ENCODE assay signal across 10 mouse cellular contexts in genomic region chr7:80745746-80746145, GRCm38 (mm10). TPM values are rescaled to one million over a fixed set of nuclear protein-coding genes. Genes with fewer than 3 reads are reported as not detected.
A peak's percentile ranks its signal among the peaks of the same experiment; 100 is the strongest.
DNase-seq lines count a peak whose midpoint lies in the region; ATAC-seq and TF ChIP-seq lines count a peak whose summit lies in the region.
"Had no signal": no experiment of that assay in that cellular context is flagged by ENCODE, and none has a peak within 500 bp of the region (broad histone marks: within the 10 kb centered on the region; RNA-seq: fewer than 3 reads in every experiment).

No protein-coding gene starts in this region.

- peak overlapping the region; percentile 80 for H3K27ac ChIP-seq in forebrain, embryonic 10.5 days
- H3K27ac ChIP-seq in forebrain, embryonic 16.5 days (ENCODE audit: low read length): no peak overlapping the region
- peak overlapping the region; percentile 65; the same call in 1 of the 2 replicates for H3K27ac ChIP-seq in lung, embryonic 14.5 days (ENCODE audit: low read depth)
- H3K27ac ChIP-seq in hindbrain, embryonic 12.5 days: peak overlapping the region; percentile 2; the same call in 1 of the 2 replicates
- H3K27ac ChIP-seq in stomach, embryonic 14.5 days (ENCODE audit: low read length): peak overlapping the region; percentile 34
- H3K27ac ChIP-seq: layer of hippocampus, adult 2 months had no signal

- WGBS in forebrain, embryonic 10.5 days: 4% methylated on average over 3 of the region's 3 CpGs
- WGBS in forebrain, embryonic 16.5 days: 6% methylated on average over 3 of the region's 3 CpGs
- 29% methylated on average over 3 of the region's 3 CpGs for WGBS in lung, embryonic 14.5 days
- WGBS in hindbrain, embryonic 12.5 days: 8% methylated on average over 3 of the region's 3 CpGs
- 10% methylated on average over 3 of the region's 3 CpGs for WGBS in stomach, embryonic 14.5 days

- H3K4me3 ChIP-seq in forebrain, embryonic 10.5 days: peak overlapping the region; percentile 14
- no peak overlapping the region for H3K4me3 ChIP-seq in forebrain, embryonic 16.5 days (replicated peaks; ENCODE audit: low read length)
- no peak overlapping the region for H3K4me3 ChIP-seq in lung, embryonic 14.5 days (ENCODE audit: low read depth, low read length)
- H3K4me3 ChIP-seq in hindbrain, embryonic 12.5 days: no peak overlapping the region
- H3K4me3 ChIP-seq in stomach, embryonic 14.5 days (ENCODE audit: low read depth, low read length): no peak overlapping the region
- H3K4me3 ChIP-seq: layer of hippocampus, adult 2 months; limb, embryonic 13.5 days had no signal

- peaks cover 56% of the 10 kb centered on the region for H3K36me3 ChIP-seq in forebrain, embryonic 10.5 days (replicated peaks)
- peaks cover 15% of the 10 kb centered on the region for H3K36me3 ChIP-seq in forebrain, embryonic 16.5 days (ENCODE audit: control insufficient read depth, insufficient read depth)
- H3K36me3 ChIP-seq in lung, embryonic 14.5 days (ENCODE audit: insufficient read depth): peaks cover 75% of the 10 kb centered on the region
- H3K36me3 ChIP-seq in hindbrain, embryonic 12.5 days: peaks cover 47% of the 10 kb centered on the region
- H3K36me3 ChIP-seq in stomach, embryonic 14.5 days (ENCODE audit: control insufficient read depth, insufficient read depth, low read length): peaks cover 47% of the 10 kb centered on the region

- no peaks in the 10 kb centered on the region for H3K9me3 ChIP-seq in forebrain, embryonic 10.5 days
- no peaks in the 10 kb centered on the region for H3K9me3 ChIP-seq in forebrain, embryonic 16.5 days (ENCODE audit: control insufficient read depth, low read length)
- no peaks in the 10 kb centered on the region for H3K9me3 ChIP-seq in lung, embryonic 14.5 days (ENCODE audit: low read depth, low read length)
- H3K9me3 ChIP-seq in hindbrain, embryonic 12.5 days (replicated peaks): no peaks in the 10 kb centered on the region
- no peaks in the 10 kb centered on the region for H3K9me3 ChIP-seq in stomach, embryonic 14.5 days (ENCODE audit: control insufficient read depth, low read depth, low read length)
- H3K9me3 ChIP-seq: limb, embryonic 13.5 days had no signal

- H3K4me1 ChIP-seq in forebrain, embryonic 10.5 days: peaks cover 39% of the 10 kb centered on the region
- peaks cover 16% of the 10 kb centered on the region for H3K4me1 ChIP-seq in forebrain, embryonic 16.5 days (replicated peaks; ENCODE audit: control insufficient read depth, insufficient read depth, low read length)
- peaks cover 12% of the 10 kb centered on the region for H3K4me1 ChIP-seq in lung, embryonic 14.5 days (ENCODE audit: insufficient read depth)
- H3K4me1 ChIP-seq in hindbrain, embryonic 12.5 days: peaks cover 24% of the 10 kb centered on the region
- H3K4me1 ChIP-seq in stomach, embryonic 14.5 days (ENCODE audit: control insufficient read depth, insufficient read depth, low read length): peaks cover 34% of the 10 kb centered on the region

- H3K4me2 ChIP-seq in forebrain, embryonic 16.5 days (ENCODE audit: low read length): no peak overlapping the region
- no peak overlapping the region for H3K4me2 ChIP-seq in lung, embryonic 14.5 days
- no peak overlapping the region for H3K4me2 ChIP-seq in hindbrain, embryonic 12.5 days (replicated peaks)
- no peak overlapping the region for H3K4me2 ChIP-seq in stomach, embryonic 14.5 days (replicated peaks; ENCODE audit: low read depth, low read length)
- H3K4me2 ChIP-seq: limb, embryonic 13.5 days had no signal

- TF ChIP-seq CTCF in lung, embryonic 14.5 days (IDR thresholded peaks at IDR 0.05; ENCODE audit: low read depth): no peak

- no peak for DNase-seq in forebrain, embryonic 10.5 days (ENCODE audit: extremely low spot score, low spot score)
- DNase-seq in lung, embryonic 14.5 days: peak; percentile 5
- no peak for DNase-seq in lung, adult 18-20 months
- DNase-seq in cerebellum, postnatal 36 days: no peak
- DNase-seq in right cerebral cortex, postnatal 36 days (ENCODE audit: low spot score in 2 of 2): no peak

- no peaks in the 10 kb centered on the region for H3K27me3 ChIP-seq in forebrain, embryonic 10.5 days (ENCODE audit: poor library complexity, severe bottlenecking)
- no peaks in the 10 kb centered on the region for H3K27me3 ChIP-seq in forebrain, embryonic 16.5 days (replicated peaks; ENCODE audit: control insufficient read depth, insufficient read depth, low read length)
- no peaks in the 10 kb centered on the region for H3K27me3 ChIP-seq in lung, embryonic 14.5 days (ENCODE audit: insufficient read depth, low read length)
- 0 out of 2 replicates have a peak, but pooled peaks cover 5% of the 10 kb centered on the region for H3K27me3 ChIP-seq in hindbrain, embryonic 12.5 days
- H3K27me3 ChIP-seq in stomach, embryonic 14.5 days (ENCODE audit: control insufficient read depth, insufficient read depth, low read length): no peaks in the 10 kb centered on the region
- H3K27me3 ChIP-seq: limb, embryonic 13.5 days had no signal

- no peak overlapping the region for H3K9ac ChIP-seq in forebrain, embryonic 16.5 days (replicated peaks; ENCODE audit: low read depth, low read length)
- H3K9ac ChIP-seq in lung, embryonic 14.5 days: no peak overlapping the region
- H3K9ac ChIP-seq in hindbrain, embryonic 12.5 days: no peak overlapping the region
- H3K9ac ChIP-seq in stomach, embryonic 14.5 days (replicated peaks; ENCODE audit: low read depth, low read length): no peak overlapping the region

- ATAC-seq in forebrain, embryonic 16.5 days: no peak
- ATAC-seq in lung, embryonic 14.5 days (ENCODE audit: insufficient read depth): no peak
- no peak for ATAC-seq in hindbrain, embryonic 12.5 days (ENCODE audit: low FRiP score)
- no peak for ATAC-seq in stomach, embryonic 14.5 days (ENCODE audit: insufficient number of reproducible peaks, insufficient read depth, low FRiP score, low read depth)

RNA-seq across cellular contexts. Expression of gene Crtc3, which starts 57.1 kb away (rescaled TPM):
- 7.8 and 9.3 TPM in 2 replicates for polyA plus RNA-seq in forebrain, embryonic 10.5 days (2016; fragmentation: Nextera tagmentation; extraction: Ambion mirVana)
- 18.2 and 20.1 TPM in 2 replicates for polyA plus RNA-seq in forebrain, embryonic 16.5 days (2015; fragmentation: Nextera tagmentation; extraction: Ambion mirVana)
- 27.5 and 28.0 TPM in 2 replicates for polyA plus RNA-seq in lung, embryonic 14.5 days (2014; fragmentation: Nextera tagmentation; extraction: Ambion mirVana)
- polyA plus RNA-seq in hindbrain, embryonic 12.5 days (2016; fragmentation: Nextera tagmentation; extraction: Ambion mirVana): 13.8 and 15.3 TPM in 2 replicates
- polyA plus RNA-seq in stomach, embryonic 14.5 days (2014; fragmentation: Nextera tagmentation; extraction: Ambion mirVana): 27.6 and 29.3 TPM in 2 replicates
